Mouse (Mus musculus) kidney, adult 2 months (tissue): Measurements from ENCODE around the gene 1700023F06Rik.

ENCODE experiments used
- CTCF ChIP-seq: fragments of 200-500 bp; conservative IDR thresholded peaks from 2 replicates; pipeline ENCODE4 v1.5.1; 2011; ENCODE audit warnings: low read depth, mild to moderate bottlenecking, control low read depth, low read length, moderate library complexity, mixed read lengths; ENCODE audit not compliant: insufficient read depth, insufficient read length
- POLR2A ChIP-seq: fragments of 200-500 bp; IDR thresholded peaks from one replicate; pipeline ENCODE4 v1.6.1; 2011; ENCODE audit warnings: low read depth, low read length, control low read depth

DNA sequence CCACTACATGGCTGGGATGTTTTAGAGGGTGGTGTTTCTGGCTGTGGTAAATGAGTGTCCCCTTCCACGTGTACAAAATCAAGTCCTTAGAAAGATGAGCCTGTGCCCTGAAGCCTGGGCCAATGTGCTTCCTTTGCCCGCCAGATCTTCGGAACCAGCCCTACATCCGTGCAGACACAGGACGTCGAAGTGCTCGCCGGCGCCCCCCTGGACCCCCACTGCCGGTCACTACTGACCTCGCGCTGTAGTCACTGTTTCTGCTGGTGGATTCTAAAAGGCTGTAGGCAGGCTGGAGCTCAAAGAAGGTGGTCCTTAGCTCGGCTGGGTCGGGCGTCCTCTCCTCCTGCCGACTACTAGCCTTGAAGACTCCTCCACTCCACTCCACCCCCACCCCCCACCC, 10.0 kb downstream of the 1700023F06Rik start:
- TF ChIP-seq POLR2A (no peak), CTCF (no peak)
